Mouse (Mus musculus) Patski (cell line): ENCODE measurements around the gene Myo7a. TPM values are rescaled to one million over a fixed set of nuclear protein-coding genes. Genes with fewer than 3 reads are reported as not detected.

Experiments
- ATAC-seq: fragments of 100-300 bp; one replicate; pipeline ENCODE4 v1.8.0; 2021
- CTCF ChIA-PET: fragments of 350-600 bp; sonication (Branson Sonifier 250); formaldehyde crosslinking; loops from one replicate; lab custom pipeline; 2022; ENCODE audit warnings: inconsistent platforms; lab: Charles Lee
- POLR2A ChIA-PET: fragments of 350-600 bp; sonication (Branson Sonifier 250); formaldehyde crosslinking; loops from one replicate; lab custom pipeline; 2022; ENCODE audit warnings: antibody characterized with exemption, inconsistent platforms; lab: Charles Lee
- DNase-seq: peaks from one replicate; pipeline ENCODE4 v3.0.0-alpha.2; 2011; ENCODE audit warnings: low read depth, low spot score
- H3K27me3 ChIP-seq: fragments of 371-371 bp; one replicate; pipeline ENCODE4 v1.5.1; 2021
- CTCF ChIP-seq: fragments of 100-300 bp; IDR thresholded peaks from one replicate; pipeline ENCODE4 v1.5.1; 2021
- in situ Hi-C: fragments of 300-500 bp; cut with MboI; formaldehyde crosslinking; loops from 3 replicates; pipeline ENCODE4 v1.11.1; 2018; ENCODE audit warnings: low pct_unique_long_range_greater_than_20kb, mixed read lengths
- polyA plus RNA-seq: library from polyadenylated mRNA; unstranded; gene quantifications from one replicate; pipeline ENCODE4 v1.2.3, GENCODE M21; 2021

Myo7a gene
- 4.0 TPM for polyA plus RNA-seq

- DNase-seq (no peak), ATAC-seq (peak; percentile 64)
- in situ Hi-C loops: loop anchor here (10.0 kb wide), 2 partner anchors 135 to 375 kb away; no protein-coding TSS in a partner anchor
- no peaks in the 10 kb centered on the region for H3K27me3 ChIP-seq
- TF ChIP-seq CTCF: no peak
- CTCF ChIA-PET: interaction anchor here (0.6 to 1.8 kb wide), 6 partner anchors 9 to 373 kb away, joined by 3 read pairs; no protein-coding TSS in a partner anchor
- POLR2A ChIA-PET: interaction anchor here (0.6 to 1.1 kb wide), 2 partner anchors 54 to 371 kb away, joined by 3 to 4 read pairs; no protein-coding TSS in a partner anchor
Observed at GRCm38 (mm10) chr7:98119179-98119960, at the start of gene Myo7a. Gene Myo7a (minus strand): TSS chr7:98119524.

- ATAC-seq (peak; percentile 32), DNase-seq (no peak)
- no peaks in the 10 kb centered on the region for H3K27me3 ChIP-seq
- POLR2A ChIA-PET: interaction anchor here (3.6 kb wide), 1 partner anchor 14 kb away, joined by 11 read pairs; the partner anchor contains the start of gene Capn5
- CTCF ChIA-PET: interaction anchor here (1.0 to 1.4 kb wide), 3 partner anchors 9 to 25 kb away, joined by 3 to 5 read pairs (median 3); no protein-coding TSS in a partner anchor
- no peak for TF ChIP-seq CTCF
- in situ Hi-C loops: no loop called here
Observed at GRCm38 (mm10) chr7:98164999-98165528, 45.7 kb upstream of the Myo7a start.

GRCm38 (mm10) chr7:98164382-98164998, 45.2 kb upstream of the Myo7a start:
- ChIA-PET POLR2A (interaction anchor here (0.8 to 3.6 kb wide), 3 partner anchors 8 to 22 kb away, joined by 3 to 11 read pairs (median 4); partner anchors contain the start of gene Capn5), CTCF (interaction anchor here (0.9 to 1.4 kb wide), 4 partner anchors 9 to 26 kb away, joined by 3 to 5 read pairs (median 3); no protein-coding TSS in a partner anchor)
- no peak for ATAC-seq

GRCm38 (mm10) chr7:98163700-98164099, 44.4 kb upstream of the Myo7a start:
- no peaks in the 10 kb centered on the region for H3K27me3 ChIP-seq
- DNase-seq (no peak), ATAC-seq (peak; percentile 73)
- in situ Hi-C loops: no loop called here
- ChIA-PET POLR2A (interaction anchor here (1.1 to 3.6 kb wide), 2 partner anchors 9 to 15 kb away, joined by 4 to 11 read pairs; partner anchors contain the start of gene Capn5), CTCF (interaction anchor here (0.9 kb wide), 1 partner anchor 10 kb away, joined by 3 read pairs; no protein-coding TSS in a partner anchor)
- no peak for TF ChIP-seq CTCF

More at GRCm38 (mm10) chr7:98164382-98164998, 45.2 kb upstream of the Myo7a start:
- in situ Hi-C loops: no loop called here
- no peak for DNase-seq
- no peak for TF ChIP-seq CTCF
- no peaks in the 10 kb centered on the region for H3K27me3 ChIP-seq

- DNase-seq (no peak), ATAC-seq (no peak)
- CTCF ChIA-PET: interaction anchor here (1.5 to 1.8 kb wide), 2 partner anchors 17 to 29 kb away, joined by 5 read pairs; no protein-coding TSS in a partner anchor
- in situ Hi-C loops: no loop called here
- POLR2A ChIA-PET: interaction anchor here (0.5 to 3.6 kb wide), 2 partner anchors 17 to 24 kb away, joined by 3 to 11 read pairs; partner anchors contain the start of gene Capn5
- TF ChIP-seq CTCF: no peak
- no peaks in the 10 kb centered on the region for H3K27me3 ChIP-seq
Observed at GRCm38 (mm10) chr7:98162239-98162638, 42.9 kb upstream of the Myo7a start.

GRCm38 (mm10) chr7:98160041-98160740, 40.9 kb upstream of the Myo7a start:
- no peak for DNase-seq
- in situ Hi-C loops: no loop called here
- CTCF ChIA-PET: interaction anchor here (1.2 kb wide), 1 partner anchor 18 kb away, joined by 3 read pairs; the partner anchor contains the start of gene Capn5

GRCm38 (mm10) chr7:98158481-98158880, 39.2 kb upstream of the Myo7a start:
- ChIA-PET CTCF (interaction anchor here (1.3 to 11.3 kb wide), 3 partner anchors 8 to 35 kb away, joined by 4 to 110 read pairs (median 4); no protein-coding TSS in a partner anchor), POLR2A (interaction anchor here (1.2 kb wide), 1 partner anchor 21 kb away, joined by 4 read pairs; no protein-coding TSS in a partner anchor)
- H3K27me3 ChIP-seq: no peaks in the 10 kb centered on the region
- DNase-seq (no peak), ATAC-seq (no peak)
- no peak for TF ChIP-seq CTCF
- in situ Hi-C loops: no loop called here

More at GRCm38 (mm10) chr7:98160041-98160740, 40.9 kb upstream of the Myo7a start:
- no peaks in the 10 kb centered on the region for H3K27me3 ChIP-seq
- ATAC-seq: no peak
- POLR2A ChIA-PET: interaction anchor here (0.6 kb wide), 1 partner anchor 176 kb away, joined by 3 read pairs; no protein-coding TSS in a partner anchor
- TF ChIP-seq CTCF: no peak

- no peak for ATAC-seq
- in situ Hi-C loops: no loop called here
Observed at GRCm38 (mm10) chr7:98157636-98158332, 38.5 kb upstream of the Myo7a start.

More at GRCm38 (mm10) chr7:98157636-98158332, 38.5 kb upstream of the Myo7a start:
- no peak for TF ChIP-seq CTCF
- no peaks in the 10 kb centered on the region for H3K27me3 ChIP-seq
- POLR2A ChIA-PET: interaction anchor here (1.2 kb wide), 1 partner anchor 21 kb away, joined by 4 read pairs; no protein-coding TSS in a partner anchor
- DNase-seq: no peak
- CTCF ChIA-PET: interaction anchor here (1.3 to 11.3 kb wide), 4 partner anchors 7 to 35 kb away, joined by 4 to 110 read pairs (median 4); no protein-coding TSS in a partner anchor
